Mouse (Mus musculus) thymus, adult 18-20 months (tissue): ENCODE data around the gene Fut7.

Experiments used
- DNase-seq, 2 experiments: peaks; one replicate each; pipeline ENCODE4 v3.0.0; 2022; ENCODE audit warnings: mixed read lengths in 2 of 2

The Fut7 gene

GRCm38 (mm10) chr2:25460551-25461309 is 37.7 kb downstream of the Fut7 start, which contains the start of gene Paxx:
TSS of gene Paxx (minus strand) at chr2:25461094.
- peak; percentile 93 to 97 for DNase-seq

DNA sequence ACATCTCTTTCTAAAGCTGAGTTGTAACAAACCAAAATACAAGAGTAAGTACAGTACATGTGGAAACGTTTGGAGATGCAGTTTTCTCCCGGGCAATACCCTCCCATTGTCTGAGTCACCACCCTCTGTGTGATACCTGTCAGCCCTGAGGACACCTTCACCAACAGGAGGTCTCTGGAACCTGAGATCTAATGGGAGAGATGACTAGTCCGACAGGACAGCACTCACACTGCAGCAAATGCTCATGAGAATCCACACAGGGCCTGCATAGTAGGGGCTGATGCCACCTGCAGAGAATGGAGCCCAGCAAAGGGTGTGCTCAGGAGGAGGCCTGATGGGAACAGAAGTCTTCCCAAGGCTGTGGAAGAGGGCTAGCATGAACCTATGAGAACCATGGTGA is 38.3 kb downstream of the Fut7 start:
- no peak for DNase-seq

DNA sequence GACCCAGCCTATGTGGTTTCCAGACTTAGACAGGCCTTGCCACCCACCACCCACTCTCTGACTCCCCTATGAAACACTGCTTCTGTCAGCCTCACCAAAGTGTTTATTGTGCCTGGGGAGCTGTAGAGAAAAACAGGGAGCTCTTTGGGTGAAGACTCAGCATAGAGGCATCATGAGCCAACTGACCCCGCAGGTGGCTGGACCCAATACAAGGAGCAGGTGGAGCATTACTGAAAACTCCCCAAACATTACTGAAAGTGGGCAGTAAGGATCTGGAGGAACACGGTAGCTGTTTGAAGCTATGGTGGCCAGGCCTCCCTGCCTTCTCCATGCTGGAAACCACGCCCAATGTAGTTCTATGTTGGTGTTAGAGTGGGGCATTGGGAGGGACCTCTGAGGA is 40.6 kb downstream of the Fut7 start:
- no peak for DNase-seq

GRCm38 (mm10) chr2:25465256-25465655 is 42.2 kb downstream of the Fut7 start:
- DNase-seq: no peak

DNA sequence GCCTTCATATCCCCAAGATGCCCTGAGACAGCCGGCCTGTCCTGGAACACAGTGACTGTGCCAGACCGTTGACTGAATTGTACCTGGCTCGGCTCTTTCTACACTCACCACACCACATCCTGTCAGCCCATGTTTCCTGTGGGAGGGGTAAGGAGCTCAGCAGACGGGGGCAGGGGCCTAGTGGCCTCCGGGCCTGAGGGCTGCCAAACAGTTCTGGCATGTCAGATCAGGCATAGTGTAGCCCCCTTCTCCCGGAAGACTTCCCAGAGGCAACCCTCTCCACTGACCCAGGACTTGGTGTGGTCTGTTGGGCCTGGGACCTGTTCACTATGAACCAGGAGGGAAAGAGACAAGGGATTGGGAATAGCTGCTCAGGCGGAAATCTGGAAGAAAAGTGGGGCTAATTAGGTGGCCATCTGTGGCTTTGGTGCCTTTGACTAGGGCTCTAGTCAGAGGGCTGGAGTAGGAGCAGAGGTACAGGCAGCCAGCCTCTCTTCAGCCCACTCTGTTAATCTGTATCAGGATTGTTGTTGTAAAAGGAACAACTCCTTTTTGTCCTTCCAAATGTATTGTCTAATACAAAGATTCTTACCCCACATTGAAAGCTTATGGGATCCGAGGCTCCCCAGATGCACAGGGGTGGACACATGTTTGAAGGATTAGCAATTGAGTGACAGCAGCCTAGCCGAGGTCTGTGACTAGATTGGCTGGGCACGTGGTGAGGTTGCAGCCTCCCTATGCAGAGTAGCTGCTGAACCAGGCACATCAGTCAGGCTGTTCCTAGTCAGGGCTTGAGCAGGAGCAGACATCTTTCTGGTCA is 43.0 kb downstream of the Fut7 start:
- peak; percentile 71 to 86 for DNase-seq

GRCm38 (mm10) chr2:25467606-25468303 is 44.7 kb downstream of the Fut7 start:
- no peak for DNase-seq

- DNase-seq: no peak
These were observed 46.2 kb downstream of the Fut7 start for GRCm38 (mm10) chr2:25468962-25469915.

DNA sequence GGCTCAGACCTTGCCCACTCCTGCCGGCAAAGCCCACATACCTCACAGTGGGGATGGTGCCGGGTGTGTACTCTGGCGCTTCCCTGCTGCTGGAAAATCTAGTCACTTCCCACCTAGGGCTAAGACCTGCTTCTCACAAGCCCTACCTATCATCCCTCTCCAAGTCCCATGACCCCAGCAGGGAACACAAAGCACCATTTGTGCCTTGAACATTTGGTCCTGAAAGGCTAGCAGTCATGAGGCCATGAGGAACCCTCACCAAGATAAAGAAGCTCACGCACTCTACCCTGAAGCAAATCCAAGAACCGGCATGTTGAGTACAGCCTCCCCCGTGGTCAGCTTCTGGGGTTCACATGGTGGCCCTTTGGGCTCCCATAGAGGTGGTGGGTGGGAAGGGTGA is 46.9 kb downstream of the Fut7 start, which contains the start of gene Ptgds:
Gene Ptgds (minus strand): TSS at position 78 of the 400 bp plus-strand sequence.
- DNase-seq: no peak

GRCm38 (mm10) chr2:25472550-25472949 is 49.5 kb downstream of the Fut7 start:
- DNase-seq: no peak
